ENCODE assay signal across 27 mouse cellular contexts in genomic region chr5:111513976-111514375, GRCm38 (mm10).
DNase-seq lines count a peak whose midpoint lies in the region; TF ChIP-seq lines count a peak whose summit lies in the region.
"Had no signal": no experiment of that assay in that cellular context is flagged by ENCODE, and none has a peak within 500 bp of the region (broad histone marks: within the 10 kb centered on the region; RNA-seq: fewer than 3 reads in every experiment).

No protein-coding gene starts in this region.

- 0 out of 2 replicates have a peak overlapping the region, but pooled peaks have one; percentile 1 for H3K27ac ChIP-seq in gastrocnemius, adult 2 months
- peak overlapping the region; percentile 36; the same call in 1 of the 2 replicates for H3K27ac ChIP-seq in layer of hippocampus, adult 2 months
- peak overlapping the region; percentile 36; the same call in 1 of the 2 replicates for H3K27ac ChIP-seq in cortical plate, adult 2 months (ENCODE audit: insufficient read depth, low read length)
- H3K27ac ChIP-seq: hindbrain, embryonic 15.5 days; kidney, embryonic 15.5 days; limb, embryonic 10.5 days; limb, embryonic 15.5 days; liver, embryonic 14.5 days; macrophage; midbrain, embryonic 15.5 days; neural tube, embryonic 15.5 days had no signal

- 0 out of 2 replicates have a peak, but pooled peaks have one; percentile 12 for TF ChIP-seq POLR2A in cortical plate, adult 2 months (IDR thresholded peaks at IDR 0.05; ENCODE audit: extremely low read depth, insufficient read depth, low read length)

- no peak overlapping the region for H3K4me3 ChIP-seq in gastrocnemius, adult 2 months
- no peak overlapping the region for H3K4me3 ChIP-seq in layer of hippocampus, adult 2 months
- no peak overlapping the region for H3K4me3 ChIP-seq in cortical plate, adult 2 months (ENCODE audit: insufficient read depth, low read length)
- H3K4me3 ChIP-seq: erythroblast, embryonic 14.5 days; hindbrain, embryonic 15.5 days; kidney, embryonic 15.5 days; limb, embryonic 10.5 days; limb, embryonic 15.5 days; midbrain, embryonic 15.5 days; neural tube, embryonic 15.5 days had no signal

- DNase-seq in gastrocnemius, adult 2 months = no peak
- no peak for DNase-seq in gastrocnemius, postnatal 14 days
- DNase-seq in layer of hippocampus, adult 2 months (ENCODE audit: low spot score in 2 of 2) = no peak
- DNase-seq in layer of hippocampus, postnatal 14 days (ENCODE audit: low spot score in 2 of 2) = no peak
- peak; percentile 81 for DNase-seq in brain, adult 2 months (ENCODE audit: low read depth, low spot score)
- DNase-seq: adrenal gland, postnatal 25 days; B cell, adult 2 months; cerebellum, adult 18-20 months; cerebellum, postnatal 10 days; gastrocnemius, postnatal 36 days; heart, adult 18-20 months; heart, postnatal 4 days; kidney, adult 11 months; kidney, postnatal 25 days; lung, adult 2 months; lung, postnatal 10 days; retina, postnatal 1 day had no signal

- no peak for TF ChIP-seq CTCF in gastrocnemius, adult 2 months (IDR thresholded peaks at IDR 0.05)
- no peak for TF ChIP-seq CTCF in layer of hippocampus, adult 2 months (conservative IDR thresholded peaks at IDR 0.05)
- TF ChIP-seq CTCF in cortical plate, adult 2 months (IDR thresholded peaks at IDR 0.05; ENCODE audit: extremely low read depth, insufficient read depth, low read length) = no peak

- intact Hi-C loops in gastrocnemius, adult 2 months (cut with DNase I) = loop anchor here (5.0 kb wide), 1 partner anchor 77 kb away; no protein-coding TSS in a partner anchor
- intact Hi-C loops in gastrocnemius, postnatal 14 days (cut with DNase I; ENCODE audit: low total_unique reads) = no loop called here

- peaks cover 15% of the 10 kb centered on the region for H3K4me1 ChIP-seq in cortical plate, adult 2 months (ENCODE audit: control insufficient read depth, insufficient read depth, low read length)
